Mouse (Mus musculus) cerebellum, adult 2 months (tissue): ENCODE results near the gene Mpdu1. TPM values are rescaled to one million over a fixed set of nuclear protein-coding genes. Genes with fewer than 3 reads are reported as not detected.
"Not testable (repeated sequence)": the region's sequence is repeated elsewhere in the genome, so short reads cannot be mapped to it uniquely, and the experiment has no call there.

ENCODE experiments used
- DNase-seq, 2 experiments: peaks; one replicate each; pipeline ENCODE4 v3.0.0; 2021
- H3K27ac ChIP-seq: fragments of 200-500 bp; 2 replicates; pipeline ENCODE4 v1.5.1; 2012; ENCODE audit warnings: low read length, control low read depth, inconsistent platforms; ENCODE audit not compliant: insufficient read depth
- H3K27me3 ChIP-seq: fragments of 200-500 bp; 2 replicates; pipeline ENCODE4 v1.6.1; 2012; ENCODE audit warnings: inconsistent platforms, mild to moderate bottlenecking, low read length, moderate library complexity; ENCODE audit not compliant: control insufficient read depth, insufficient read depth
- H3K4me1 ChIP-seq: fragments of 200-500 bp; 2 replicates; pipeline ENCODE4 v1.6.1; 2011; ENCODE audit warnings: low read length; ENCODE audit not compliant: control insufficient read depth, insufficient read depth
- H3K4me3 ChIP-seq: fragments of 200-500 bp; replicated peaks from 2 replicates; pipeline ENCODE3; 2011; ENCODE audit warnings: mild to moderate bottlenecking, low read depth, low read length, control low read depth; ENCODE audit not compliant: insufficient read depth
- CTCF ChIP-seq: fragments of 200-500 bp; IDR thresholded peaks from 2 replicates; pipeline ENCODE4 v1.5.1; 2011; ENCODE audit warnings: low read depth, mild to moderate bottlenecking, control low read depth, low read length, moderate library complexity, borderline replicate concordance; ENCODE audit not compliant: insufficient read depth
- POLR2A ChIP-seq: fragments of 200-500 bp; IDR thresholded peaks from 2 replicates; pipeline ENCODE4 v1.6.1; 2011; ENCODE audit warnings: low read length, control low read depth, borderline replicate concordance; ENCODE audit not compliant: insufficient read depth
- WGBS: fragments of 180-500 bp; shearing (Covaris S2); methylation state at CpG from one replicate; pipeline ENCODE4 v1.1.7; 2018; 5-methylcytosine and 5-hydroxymethylcytosine counted together
- polyA plus RNA-seq: library from polyadenylated mRNA; depleted of rRNA; stranded (reverse); fragments of >200 nt; gene quantifications from 2 replicates; pipeline ENCODE4 v1.2.3, GENCODE M21; 2012

Gene Mpdu1
- polyA plus RNA-seq, 1 experiment, result 120 TPM

DNA sequence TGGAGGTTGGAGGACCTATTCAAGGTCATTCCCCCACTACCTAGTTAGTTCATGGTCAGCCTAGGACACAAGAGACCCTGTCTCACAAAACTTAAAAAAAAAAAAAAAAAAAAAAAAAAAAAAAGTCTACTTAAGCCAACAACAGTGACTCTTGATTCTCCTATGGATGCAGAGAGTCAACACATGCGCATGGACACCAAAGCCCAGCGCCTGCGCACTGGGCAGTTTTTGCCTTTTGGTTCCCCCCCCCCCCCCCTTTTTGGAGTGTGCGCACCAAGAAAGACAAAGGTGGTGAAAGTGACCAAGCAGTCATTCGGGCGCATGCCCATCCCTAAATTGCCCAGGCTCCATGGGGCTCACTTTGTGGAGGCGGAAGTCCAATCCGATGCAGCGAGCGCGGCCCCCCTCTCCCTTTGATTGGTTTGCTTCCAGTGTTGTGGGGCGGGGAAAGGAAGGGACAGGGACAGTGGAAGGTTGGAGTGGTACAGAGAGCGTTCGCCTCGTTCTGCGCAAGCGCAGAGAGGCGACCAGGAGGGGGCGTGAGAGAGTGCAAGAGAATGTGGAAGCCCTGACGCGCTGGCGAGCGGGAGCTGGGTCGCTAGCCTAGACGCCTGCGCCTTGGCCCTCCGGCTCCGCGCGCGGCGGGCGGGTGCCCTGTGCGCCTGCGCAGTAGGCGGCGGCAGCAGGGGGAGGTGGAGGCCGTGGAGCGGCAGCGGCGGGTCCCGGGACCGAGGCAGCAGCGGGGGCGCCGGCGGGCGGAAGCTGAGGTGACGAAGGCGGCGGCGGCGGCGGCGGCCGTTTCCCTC lies 30.0 kb downstream of the Mpdu1 start, which contains the start of gene Fxr2:
Fxr2 (plus strand) TSS at position 707 of the 806 bp plus-strand sequence.
- Histone ChIP-seq H3K4me3 (peak within 1 kb of the TSS; percentile 98), H3K4me1 (peaks cover 4% of the 10 kb centered on the region; the same call in 1 of the 2 replicates), H3K27ac (peak within 1 kb of the TSS; percentile 43), H3K27me3 (no peaks in the 10 kb centered on the region)
- TF ChIP-seq POLR2A, result peak; percentile 59; the same call in 1 of the 2 replicates
- TF ChIP-seq CTCF, result peak; percentile 78
- peak; percentile 100 for DNase-seq
- WGBS, result under 1% methylated on average over 54 of the region's 56 CpGs

GRCm38 (mm10) chr11:69629802-69630201 lies 32.6 kb downstream of the Mpdu1 start:
- 37% methylated on average over 1 of the region's 1 CpGs for WGBS
- peaks cover 5% of the 10 kb centered on the region; the same call in 1 of the 2 replicates for H3K4me1 ChIP-seq
- peak in 1 of 2 experiments; percentile 31 for DNase-seq
- H3K27me3 ChIP-seq, result no peaks in the 10 kb centered on the region
- no peak overlapping the region for H3K4me3 ChIP-seq
- TF ChIP-seq CTCF (no peak), POLR2A (no peak)
- no peak overlapping the region for H3K27ac ChIP-seq

GRCm38 (mm10) chr11:69628286-69628685 lies 34.2 kb downstream of the Mpdu1 start:
- Histone ChIP-seq H3K27me3 (no peaks in the 10 kb centered on the region), H3K4me1 (peaks cover 8% of the 10 kb centered on the region; the same call in 1 of the 2 replicates), H3K27ac (no peak overlapping the region), H3K4me3 (no peak overlapping the region)
- WGBS, result 35% methylated on average over 6 of the region's 6 CpGs
- TF ChIP-seq CTCF (peak; percentile 97), POLR2A (no peak)
- peak; percentile 81 to 86 for DNase-seq

DNA sequence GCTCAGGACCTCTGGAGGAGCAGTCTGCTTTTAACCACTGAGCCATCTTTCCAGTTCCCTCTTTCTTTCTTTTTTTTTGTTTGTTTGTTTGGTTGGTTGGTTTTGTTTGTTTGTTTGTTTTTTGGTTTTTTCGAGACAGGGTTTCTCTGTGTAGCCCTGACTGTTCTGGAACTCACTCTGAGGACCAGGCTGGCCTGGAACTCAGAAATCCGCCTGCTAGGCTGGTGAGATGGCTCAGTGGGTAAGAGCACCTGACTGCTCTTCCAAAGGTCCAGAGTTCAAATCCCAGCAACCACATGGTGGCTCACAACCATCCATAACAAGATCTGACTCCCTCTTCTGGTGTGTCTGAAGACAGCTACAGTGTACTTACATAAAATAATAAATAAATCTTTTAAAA lies 38.1 kb downstream of the Mpdu1 start:
- not testable (repeated sequence) for H3K4me3 ChIP-seq, H3K27me3 ChIP-seq, H3K4me1 ChIP-seq, DNase-seq, H3K27ac ChIP-seq
- 76% methylated on average over 2 of the region's 2 CpGs for WGBS

DNA sequence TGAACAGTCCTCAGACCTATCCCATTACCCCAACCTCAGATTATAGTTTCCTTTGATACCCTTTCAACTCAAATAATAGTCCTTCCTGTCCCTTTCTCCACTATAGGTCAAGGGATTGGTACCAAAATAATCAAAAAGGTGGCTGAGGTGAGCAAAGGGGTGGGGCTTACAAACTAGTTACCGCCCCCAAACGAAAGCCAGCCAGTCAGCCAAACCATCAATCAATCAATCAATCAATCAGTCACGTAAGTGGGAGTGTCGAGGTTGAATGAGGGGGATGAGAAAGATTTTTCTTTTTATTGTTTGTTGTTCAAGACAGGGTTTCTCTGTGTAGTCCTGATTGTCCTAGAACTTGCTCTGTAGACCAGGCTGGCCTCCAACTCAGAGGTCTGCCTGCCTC lies 39.4 kb downstream of the Mpdu1 start:
- Histone ChIP-seq H3K4me1 (peaks cover 9% of the 10 kb centered on the region; the same call in 1 of the 2 replicates), H3K27me3 (no peaks in the 10 kb centered on the region), H3K27ac (peak overlapping the region; percentile 77), H3K4me3 (peak overlapping the region; percentile 97)
- TF ChIP-seq CTCF, result no peak
- TF ChIP-seq POLR2A, result no peak
- no peak for DNase-seq
- WGBS, result 64% methylated on average over 4 of the region's 4 CpGs

DNA sequence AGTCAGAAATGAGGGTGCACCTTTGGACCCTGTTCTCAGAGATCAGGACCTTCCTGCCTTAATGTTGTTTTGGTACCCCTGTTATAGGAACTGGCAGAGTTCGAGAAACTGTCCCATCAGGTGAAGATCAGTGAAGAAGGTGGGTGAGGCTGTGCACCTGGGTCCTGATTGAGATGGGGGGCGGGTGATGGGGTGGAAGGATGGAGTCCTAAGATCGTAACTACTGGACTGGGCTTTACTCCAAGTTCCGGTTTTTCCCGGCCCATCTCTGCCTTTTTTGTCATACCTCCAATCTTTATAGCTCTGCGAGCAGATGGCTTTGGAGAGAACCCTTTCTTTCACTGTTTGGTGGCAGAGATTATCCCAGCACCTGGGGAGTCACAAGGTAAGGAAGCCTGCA lies 40.0 kb downstream of the Mpdu1 start:
- 3% methylated on average over 6 of the region's 6 CpGs for WGBS
- TF ChIP-seq POLR2A (no peak), CTCF (no peak)
- Histone ChIP-seq H3K27ac (peak overlapping the region; percentile 77), H3K4me3 (peak overlapping the region; percentile 97), H3K27me3 (no peaks in the 10 kb centered on the region), H3K4me1 (peaks cover 9% of the 10 kb centered on the region; the same call in 1 of the 2 replicates)
- peak; percentile 63 to 74 for DNase-seq

DNA sequence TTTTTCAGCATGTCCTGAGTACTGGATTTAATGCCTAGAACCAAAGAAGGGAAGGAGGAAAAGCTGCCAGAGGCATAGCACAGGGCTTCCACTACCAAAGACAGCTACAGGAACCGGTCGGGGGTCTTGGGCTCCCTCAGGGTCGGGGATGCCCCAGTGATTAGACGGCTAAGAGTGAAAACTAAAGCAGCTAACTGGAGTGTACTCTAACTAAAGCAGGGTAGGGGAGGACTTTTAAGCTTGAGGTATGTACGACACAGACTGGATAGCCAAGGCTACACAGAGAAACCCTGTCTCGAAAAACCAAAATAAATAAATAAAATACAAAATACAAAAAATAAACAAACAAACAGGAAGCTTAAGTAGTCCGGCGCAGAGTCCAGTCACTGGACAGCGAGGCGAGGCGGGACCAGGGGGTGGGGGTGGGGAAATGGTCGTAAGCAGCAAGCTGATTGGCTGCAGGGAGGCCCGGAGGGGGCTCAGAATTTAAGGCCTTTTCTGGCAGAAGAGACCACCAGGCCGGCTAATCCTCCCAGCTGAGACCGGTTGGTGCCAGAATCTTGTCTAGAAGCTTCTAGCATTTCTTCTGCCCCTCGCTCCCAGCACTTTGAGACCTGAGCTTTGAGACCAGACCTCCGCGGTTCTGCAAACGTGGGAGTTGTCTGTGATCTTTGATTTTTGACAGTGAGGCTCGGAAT lies 40.7 kb downstream of the Mpdu1 start, which contains the start of gene Sat2:
Sat2 (plus strand) TSS at position 454 of the 698 bp plus-strand sequence.
- WGBS, result under 1% methylated on average over 20 of the region's 20 CpGs
- TF ChIP-seq POLR2A (peak; percentile 56; the same call in 1 of the 2 replicates), CTCF (no peak)
- Histone ChIP-seq H3K4me3 (peak within 1 kb of the TSS; percentile 97), H3K27me3 (no peaks in the 10 kb centered on the region), H3K27ac (peak within 1 kb of the TSS; percentile 77), H3K4me1 (peaks cover 9% of the 10 kb centered on the region; the same call in 1 of the 2 replicates)
- DNase-seq, result peak; percentile 72 to 75
